Mouse (Mus musculus) neural tube, embryonic 10.5 days (tissue): ENCODE data around the gene Hmgcr.

Experiments
- DNase-seq: peaks from one replicate; pipeline ENCODE4 v3.0.0-alpha.2; 2017; ENCODE audit warnings: low spot score; ENCODE audit errors: extremely low spot score

Gene Hmgcr

DNA sequence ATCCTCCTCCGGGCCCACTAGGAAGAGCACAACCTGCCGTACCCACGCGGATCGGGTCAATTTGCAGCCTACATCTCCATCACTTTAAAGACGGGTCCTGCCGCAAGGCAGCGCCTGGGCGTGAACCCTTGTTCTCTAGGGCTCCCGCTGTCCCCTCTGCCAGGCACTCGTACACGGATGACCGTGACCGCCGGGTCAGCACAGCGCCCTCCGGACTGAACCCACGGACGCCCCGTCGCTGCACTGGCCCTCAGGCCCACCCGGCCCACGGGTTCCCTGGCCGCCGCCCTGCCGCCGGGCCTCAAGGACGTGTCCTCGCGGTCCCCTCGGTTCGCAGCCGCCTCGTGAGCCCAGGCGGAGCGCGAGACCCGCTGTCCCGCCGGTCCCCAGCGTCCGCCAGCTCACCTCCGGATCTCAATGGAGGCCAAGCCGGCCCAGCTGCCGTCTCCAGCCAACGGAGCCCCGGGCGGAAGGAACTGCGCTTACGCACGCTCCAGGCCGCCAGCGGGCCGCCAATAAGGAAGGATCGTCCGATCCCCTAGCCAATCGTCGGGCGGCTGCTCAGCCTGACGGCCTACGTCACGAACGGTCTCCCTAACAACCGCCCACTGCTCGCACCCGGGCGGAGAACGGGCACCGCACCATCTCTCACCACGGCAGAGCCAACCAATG lies at the start of gene Hmgcr:
Gene Hmgcr (minus strand): TSS at position 531 of the 672 bp plus-strand sequence.
- DNase-seq, result peak; percentile 96

GRCm38 (mm10) chr13:96720003-96720402 lies 49.3 kb upstream of the Hmgcr start:
- no peak for DNase-seq

- no peak for DNase-seq
Measured at GRCm38 (mm10) chr13:96717821-96718220, 47.1 kb upstream of the Hmgcr start.

- no peak for DNase-seq
Measured at GRCm38 (mm10) chr13:96716311-96716710, 45.6 kb upstream of the Hmgcr start.

DNA sequence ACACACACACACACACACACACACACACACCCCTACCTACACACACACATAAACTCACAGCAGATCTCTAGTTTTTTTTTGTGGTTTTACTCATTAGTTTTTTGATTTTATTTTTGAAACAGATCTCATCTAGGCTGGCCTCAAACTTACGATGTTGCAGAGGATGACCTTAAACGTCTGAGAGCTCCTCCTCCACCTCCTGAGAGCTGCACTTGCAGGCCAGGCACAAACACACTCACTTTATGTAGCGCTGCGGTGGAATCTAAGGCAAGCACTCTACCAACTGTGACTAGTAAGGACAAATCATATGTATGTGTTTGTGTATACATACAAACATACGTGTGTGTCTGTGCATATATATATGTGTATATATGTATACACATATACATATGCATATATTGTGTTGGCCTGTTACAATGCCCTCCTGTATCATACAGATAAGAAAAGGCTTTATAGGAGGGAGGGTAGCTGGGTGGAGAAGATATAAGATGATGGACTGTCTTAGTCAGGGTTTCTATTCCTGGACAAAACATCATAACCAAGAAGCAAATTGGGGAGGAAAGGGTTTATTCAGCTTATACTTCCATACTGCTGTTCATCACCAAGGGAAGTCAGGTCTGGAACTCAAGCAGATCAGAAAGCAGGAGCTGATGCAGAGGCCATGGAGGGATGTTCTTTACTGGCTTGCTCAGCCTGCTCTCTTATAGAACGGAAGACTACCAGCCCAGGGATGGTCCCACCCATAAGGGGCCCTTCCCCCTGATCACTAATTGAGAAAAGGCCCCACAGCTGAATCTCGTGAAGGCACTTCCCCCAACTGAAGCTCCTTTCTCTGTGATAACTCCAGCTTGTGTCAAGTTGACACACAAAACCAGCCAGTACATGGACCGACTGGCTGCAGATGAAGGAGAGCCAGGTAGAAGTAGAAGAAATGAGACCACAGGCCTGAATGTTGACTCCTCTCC lies 38.8 kb upstream of the Hmgcr start:
- DNase-seq, result no peak

DNA sequence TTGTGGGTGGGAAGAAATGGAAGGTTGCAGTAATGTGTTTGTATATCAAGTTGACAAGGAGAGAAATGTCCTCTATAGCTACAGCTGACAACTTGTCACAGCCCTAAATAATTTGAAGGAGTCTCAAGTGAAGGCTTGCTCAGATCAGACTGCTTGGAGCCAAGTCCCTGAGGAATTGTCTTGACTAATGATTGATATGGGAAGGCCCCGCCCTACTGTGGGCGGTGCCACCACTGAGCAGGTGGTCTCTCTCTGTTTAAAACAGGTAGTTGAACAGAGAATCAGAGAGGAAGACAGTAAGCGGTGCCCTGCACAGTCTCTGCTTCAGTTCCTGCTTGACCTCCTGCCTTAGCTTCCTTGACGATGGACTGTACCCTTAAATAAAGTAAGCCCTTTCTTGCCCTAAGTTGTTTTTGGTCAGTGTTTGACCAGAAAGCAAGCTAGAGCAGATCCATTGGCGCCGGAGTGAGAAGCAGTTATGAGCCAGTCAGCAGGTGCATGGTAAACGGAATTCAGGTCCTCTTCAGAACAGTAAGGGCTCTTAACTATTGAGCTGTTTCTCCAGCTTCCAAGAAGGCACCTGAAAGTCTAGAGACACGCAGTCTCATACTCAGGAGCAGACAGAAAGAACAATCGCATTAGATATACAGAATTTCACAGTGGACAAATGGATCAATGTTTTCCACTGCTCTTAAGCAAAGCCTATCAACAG lies 32.0 kb upstream of the Hmgcr start:
- no peak for DNase-seq

- DNase-seq, result no peak
Measured at GRCm38 (mm10) chr13:96697805-96698586, 27.3 kb upstream of the Hmgcr start.

DNA sequence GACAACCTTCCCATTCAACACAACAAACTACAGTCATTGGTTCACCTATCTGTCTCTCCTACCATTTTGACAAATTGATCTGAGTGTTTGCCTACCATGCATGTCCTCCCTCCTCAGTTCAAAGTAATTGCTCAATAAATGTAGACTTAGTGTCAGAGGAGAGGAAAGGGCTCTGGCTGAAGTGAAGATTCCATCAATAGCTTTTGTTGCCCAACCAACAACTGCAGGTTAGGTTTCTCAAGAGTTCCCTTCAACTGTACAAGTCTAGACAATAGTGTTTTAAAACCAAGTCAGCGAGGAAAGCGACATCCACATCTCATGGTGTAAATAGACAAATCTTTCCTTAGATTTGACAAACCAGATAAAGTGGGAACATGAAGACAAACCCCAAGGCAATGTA lies 24.7 kb upstream of the Hmgcr start:
- DNase-seq, result no peak

GRCm38 (mm10) chr13:96689901-96690300 lies 19.2 kb upstream of the Hmgcr start:
- no peak for DNase-seq

DNA sequence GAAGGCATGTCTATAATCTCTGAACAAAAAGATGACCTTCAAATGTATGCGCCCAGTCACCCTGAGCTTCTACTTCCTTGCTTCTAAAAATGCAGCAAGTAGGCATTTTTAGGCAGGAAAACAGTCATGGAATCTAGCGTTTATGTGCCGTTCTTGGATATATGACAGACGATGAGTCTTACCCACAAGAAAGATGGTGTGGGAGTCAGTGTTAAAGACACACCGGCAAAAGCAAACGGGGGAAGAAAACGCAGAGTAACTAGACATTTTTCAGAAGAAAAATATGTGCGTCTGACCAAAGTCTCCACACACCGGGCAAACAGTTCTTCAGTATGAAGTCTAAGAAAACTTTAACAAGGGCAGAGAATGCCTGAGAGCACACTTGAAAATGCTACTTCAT lies 16.5 kb upstream of the Hmgcr start:
- no peak for DNase-seq

DNA sequence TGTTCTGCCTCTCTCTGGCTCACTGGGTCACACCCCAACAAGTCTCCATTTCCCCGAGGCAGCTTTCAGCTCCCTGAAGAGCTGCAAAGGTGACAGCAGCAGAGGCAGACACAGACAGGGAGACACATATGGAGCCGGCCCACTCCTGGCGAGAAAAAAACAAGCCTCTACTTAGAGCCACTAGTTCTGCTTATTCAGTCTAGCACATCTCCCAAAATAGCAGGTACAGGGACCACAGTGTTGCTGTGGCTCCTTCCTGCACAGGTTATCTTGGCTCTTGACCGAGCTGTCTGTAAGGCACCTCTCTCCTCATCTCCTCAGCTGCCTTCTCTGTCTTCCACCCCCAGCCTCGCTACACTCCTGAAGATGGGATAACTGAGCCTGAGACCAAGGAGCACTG lies 14.0 kb upstream of the Hmgcr start:
- DNase-seq, result no peak

- no peak for DNase-seq
Measured at GRCm38 (mm10) chr13:96681088-96681620, 10.4 kb upstream of the Hmgcr start.

GRCm38 (mm10) chr13:96680163-96681087 lies 9.7 kb upstream of the Hmgcr start:
- DNase-seq, result no peak

- no peak for DNase-seq
Measured at GRCm38 (mm10) chr13:96678616-96679015, 7.9 kb upstream of the Hmgcr start.

DNA sequence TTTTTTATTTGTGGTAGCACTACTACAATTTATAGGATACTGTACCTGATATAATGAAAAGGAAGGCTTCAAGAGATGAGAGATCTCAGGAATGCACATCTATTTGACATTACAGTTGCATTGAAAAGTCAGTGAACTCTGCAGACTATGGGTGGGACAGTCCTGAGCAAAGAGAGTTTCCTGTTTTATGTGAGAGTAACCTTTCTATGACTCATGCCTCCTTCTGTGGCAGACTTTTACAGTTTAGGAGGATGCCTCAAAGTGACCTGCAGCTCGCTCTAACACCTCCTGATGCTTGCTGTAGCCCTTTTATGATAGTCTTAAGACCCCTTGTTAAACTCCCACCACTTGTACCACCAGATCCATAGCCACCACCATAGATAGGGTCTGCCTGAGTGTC lies 6.3 kb upstream of the Hmgcr start:
- no peak for DNase-seq

DNA sequence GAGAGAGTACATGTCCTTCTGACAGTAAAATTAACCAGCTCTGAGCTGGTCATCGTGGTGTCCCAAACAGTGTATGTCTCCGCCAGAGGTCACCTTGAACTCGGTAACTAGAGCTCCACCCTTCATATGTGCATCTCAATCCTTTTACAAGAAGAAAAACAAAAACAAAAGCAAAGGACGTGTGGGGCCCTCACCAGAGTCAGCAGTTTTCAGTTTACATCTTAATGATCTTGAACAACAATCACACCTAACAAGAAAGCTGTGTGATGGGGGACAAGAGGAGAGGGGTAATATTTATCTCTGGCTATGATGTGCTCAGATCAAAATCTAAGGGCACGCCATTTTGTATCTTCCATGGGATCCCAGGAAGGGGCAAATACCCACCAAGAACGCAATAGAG lies 5.0 kb upstream of the Hmgcr start:
- DNase-seq, result no peak

GRCm38 (mm10) chr13:96673817-96674216 lies 3.1 kb upstream of the Hmgcr start:
- no peak for DNase-seq

DNA sequence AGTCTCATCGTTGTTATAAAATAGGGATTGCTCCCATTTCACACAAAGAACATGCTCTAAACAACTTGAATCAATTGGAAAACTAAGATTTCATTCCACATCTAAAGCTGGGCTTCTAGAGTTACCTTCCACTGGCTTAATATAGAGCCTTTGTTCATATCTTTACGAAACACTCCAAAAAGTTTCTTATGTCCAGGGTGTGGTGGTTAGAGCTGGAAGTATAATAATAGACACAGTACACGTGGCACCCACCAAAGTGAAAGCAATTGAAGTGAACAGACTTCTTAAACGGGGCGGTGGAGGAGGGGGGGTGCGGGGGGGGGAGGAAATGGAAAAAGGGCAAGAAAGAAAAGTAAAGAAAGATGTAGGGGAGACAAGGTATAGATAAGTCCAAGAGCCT lies 1.5 kb upstream of the Hmgcr start:
- no peak for DNase-seq

DNA sequence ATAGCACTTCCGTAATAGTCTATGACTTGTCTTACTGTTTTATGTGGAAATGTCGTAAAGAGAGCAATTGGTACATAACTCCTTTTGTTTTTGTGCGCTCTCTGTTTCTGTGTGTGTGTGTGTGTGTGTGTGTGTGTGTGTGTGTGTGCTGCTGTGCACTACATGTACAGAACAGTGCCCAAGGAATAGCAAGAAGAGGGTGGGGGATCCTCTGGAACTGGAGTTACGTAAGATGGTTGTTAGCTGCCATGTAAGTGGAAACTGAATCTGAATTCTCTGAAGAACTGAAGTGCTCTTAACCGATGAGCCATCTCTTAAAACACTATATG lies 1.1 kb upstream of the Hmgcr start:
- no peak for DNase-seq
